Mouse (Mus musculus): ENCODE results near the gene Pip4p1.
A peak's percentile ranks its signal among the peaks of the same experiment; 100 is the strongest.
"Not testable (repeated sequence)": the region's sequence is repeated elsewhere in the genome, so short reads cannot be mapped to it uniquely, and the experiment has no call there.

The Pip4p1 gene

GRCm38 (mm10) chr14:50930754-50931492 lies at the start of gene Pip4p1, which contains the start of gene Pnp:
Gene Pip4p1, minus strand, starts transcription at chr14:50930856.
Gene Pnp, plus strand, starts transcription at chr14:50931082.
- DNase-seq (ENCODE audit: low spot score): peak; percentile 89

DNA sequence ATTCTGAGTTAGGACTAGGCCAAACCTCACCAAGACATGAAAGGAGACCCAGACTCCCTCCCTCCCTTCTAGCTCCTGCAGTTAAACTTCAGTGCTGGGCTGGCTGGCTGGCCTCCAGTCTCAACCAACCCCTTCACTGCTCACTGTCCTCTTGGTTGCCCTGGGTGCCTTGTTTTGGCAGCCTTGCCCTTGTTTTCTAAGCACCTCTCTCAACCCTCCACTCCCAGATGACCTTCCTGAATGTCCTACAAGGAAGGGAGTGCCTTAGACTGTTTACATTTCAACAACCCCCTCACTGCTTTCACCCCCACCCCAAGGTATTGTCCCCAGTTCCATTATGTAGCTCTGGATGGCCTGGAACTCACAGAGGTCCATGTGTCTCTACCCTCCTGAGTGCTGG lies 49.0 kb upstream of the Pip4p1 start:
- DNase-seq (ENCODE audit: low spot score): no peak

- DNase-seq (ENCODE audit: low spot score): not testable (repeated sequence)
Measured at GRCm38 (mm10) chr14:50978451-50978850, 47.8 kb upstream of the Pip4p1 start.

- DNase-seq (ENCODE audit: low spot score): no peak
Measured at GRCm38 (mm10) chr14:50976674-50977073, 46.0 kb upstream of the Pip4p1 start.

DNA sequence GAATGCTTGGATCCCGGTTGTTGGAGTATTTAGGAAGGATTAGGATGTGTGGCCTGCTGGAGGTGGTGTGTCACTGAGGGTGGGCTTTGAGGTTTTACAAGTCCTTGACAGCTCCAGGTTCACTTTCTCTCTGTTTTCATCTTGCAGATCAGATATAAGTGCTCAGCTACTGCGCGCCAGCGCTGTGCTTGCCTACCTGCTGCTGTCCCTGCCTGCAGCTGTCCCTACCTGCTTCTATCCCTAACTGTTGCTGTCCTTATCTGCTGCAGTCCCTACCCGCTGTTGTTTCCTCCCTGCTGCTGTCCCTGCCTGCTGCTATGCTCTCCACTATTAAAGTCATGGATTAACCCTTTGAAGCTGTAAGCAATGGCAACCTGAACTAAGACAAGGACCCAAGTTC lies 44.3 kb upstream of the Pip4p1 start:
- no peak for DNase-seq (ENCODE audit: low spot score)

DNA sequence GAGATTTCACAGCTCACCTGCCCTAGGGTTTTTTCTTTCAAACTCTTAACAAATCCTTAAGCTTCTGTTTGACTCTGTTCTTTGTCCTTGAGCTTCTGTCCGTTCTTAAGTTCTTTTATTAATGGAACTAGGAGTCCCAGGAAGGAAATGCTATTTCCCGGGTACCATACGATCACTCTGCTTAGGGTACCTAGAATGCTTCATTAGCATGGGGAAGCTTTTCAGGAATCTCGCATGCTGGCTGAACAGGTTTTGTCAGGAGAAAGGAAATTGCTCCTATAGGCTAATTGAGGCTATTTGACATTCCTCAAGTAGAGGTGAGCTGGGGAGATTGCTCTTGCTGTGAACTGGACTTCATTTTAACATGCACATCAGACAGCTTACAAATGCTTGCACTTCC lies 43.0 kb upstream of the Pip4p1 start:
- no peak for DNase-seq (ENCODE audit: low spot score)

DNA sequence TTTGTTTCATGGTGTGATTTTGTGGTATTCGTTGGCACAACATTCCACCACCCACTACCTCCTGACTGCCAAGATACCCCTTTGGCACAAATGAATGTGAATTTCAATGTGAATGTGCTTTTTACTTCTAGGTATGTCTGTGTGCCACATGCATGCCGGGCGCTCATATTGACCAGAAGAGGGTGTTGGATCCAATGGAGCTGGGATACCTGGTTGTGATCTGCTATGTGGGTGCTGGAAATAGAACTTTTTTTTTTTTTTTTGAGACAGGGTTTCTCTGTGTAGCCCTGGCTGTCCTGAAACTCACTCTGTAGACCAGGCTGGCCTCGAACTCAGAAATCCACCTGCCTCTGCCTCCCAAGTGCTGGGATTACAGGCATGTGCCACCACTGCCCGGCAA lies 42.4 kb upstream of the Pip4p1 start:
- not testable (repeated sequence) for DNase-seq (ENCODE audit: low spot score)

DNA sequence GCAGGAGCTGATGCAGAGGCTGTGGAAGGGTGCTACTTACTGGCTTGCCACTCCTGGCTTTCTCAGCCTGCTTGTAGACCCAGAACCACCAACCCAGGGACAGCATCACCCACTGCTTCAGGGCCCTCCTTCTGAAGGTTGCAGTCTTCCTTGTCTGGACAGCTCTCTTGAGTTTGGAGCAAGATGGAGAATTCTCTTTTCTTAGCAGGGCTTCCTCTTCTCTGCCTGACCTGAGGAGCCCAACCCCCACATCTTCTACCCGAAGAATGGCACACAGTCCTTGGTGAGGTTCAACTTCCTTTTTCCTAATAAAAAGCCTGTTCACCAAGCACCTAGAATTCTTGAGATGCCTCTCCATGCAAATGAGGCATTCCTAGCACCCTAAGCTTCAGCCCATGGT lies 40.2 kb upstream of the Pip4p1 start:
- no peak for DNase-seq (ENCODE audit: low spot score)

GRCm38 (mm10) chr14:50969558-50970544 lies 39.2 kb upstream of the Pip4p1 start:
- DNase-seq (ENCODE audit: low spot score): no peak

GRCm38 (mm10) chr14:50969041-50969440 lies 38.4 kb upstream of the Pip4p1 start:
- no peak for DNase-seq (ENCODE audit: low spot score)

DNA sequence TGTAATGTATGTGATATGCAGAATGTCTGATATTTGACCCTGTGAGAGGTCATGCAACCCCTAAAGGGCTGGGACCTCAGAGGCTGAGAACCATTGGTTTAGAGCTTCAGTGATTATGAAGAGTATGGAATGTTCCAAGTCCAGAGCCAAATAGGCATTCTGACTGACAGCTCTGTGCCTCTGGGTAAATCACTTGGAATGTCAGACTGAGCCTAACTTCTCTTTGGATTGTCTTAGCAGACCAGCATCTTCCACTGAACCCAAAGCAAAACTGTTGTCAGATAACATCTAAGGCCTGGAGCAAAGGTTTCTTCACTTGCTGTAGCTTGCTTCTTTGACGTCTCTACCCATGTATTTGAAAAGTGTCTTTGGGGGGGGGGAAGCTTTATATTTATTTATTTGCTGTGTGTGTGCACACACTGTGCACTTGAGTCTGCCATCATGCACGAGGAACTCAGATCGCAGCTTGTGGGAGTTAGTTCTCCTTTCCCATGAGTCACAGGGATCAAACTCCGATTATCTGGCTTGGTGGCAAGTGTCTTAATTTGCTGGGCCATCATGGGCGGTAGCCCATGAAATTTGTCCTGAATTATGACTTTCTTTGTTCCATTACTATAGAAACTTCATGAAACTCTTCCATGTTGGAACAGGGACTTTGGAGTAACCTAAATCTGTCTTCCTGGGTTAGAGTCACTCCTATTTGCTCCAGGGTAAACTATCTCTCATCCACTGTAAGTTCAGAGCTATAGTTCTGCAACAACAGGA lies 37.7 kb upstream of the Pip4p1 start:
- DNase-seq (ENCODE audit: low spot score): no peak

- DNase-seq (ENCODE audit: low spot score): not testable (repeated sequence)
Measured at GRCm38 (mm10) chr14:50958289-50958995, 27.8 kb upstream of the Pip4p1 start.

- not testable (repeated sequence) for DNase-seq (ENCODE audit: low spot score)
Measured at GRCm38 (mm10) chr14:50957146-50957545, 26.5 kb upstream of the Pip4p1 start.

GRCm38 (mm10) chr14:50956724-50957123 lies 26.1 kb upstream of the Pip4p1 start:
- not testable (repeated sequence) for DNase-seq (ENCODE audit: low spot score)

- DNase-seq (ENCODE audit: low spot score): peak; percentile 18
Measured at GRCm38 (mm10) chr14:50955942-50956508, 25.4 kb upstream of the Pip4p1 start, which contains the start of gene Pnp2. Gene Pnp2, plus strand, starts transcription at chr14:50955992.

DNA sequence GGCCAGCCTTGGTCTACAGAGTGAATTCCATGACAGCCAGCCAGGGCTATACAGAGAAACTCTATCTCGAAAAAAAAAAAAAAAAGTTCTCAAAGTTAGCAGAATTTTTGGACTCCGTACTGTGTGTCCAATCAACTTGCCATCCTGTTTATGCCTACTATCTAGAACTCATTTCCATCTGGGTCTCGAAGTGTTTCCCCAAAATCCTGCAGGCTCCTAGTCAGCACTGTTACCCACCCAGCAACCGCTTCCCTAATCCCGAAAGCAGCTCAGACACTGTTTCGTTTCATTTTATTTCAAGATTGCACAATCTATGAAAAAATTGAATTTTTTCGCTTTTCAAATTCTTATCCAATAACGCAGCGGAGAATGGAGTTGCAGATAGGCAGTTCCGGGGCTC lies 24.8 kb upstream of the Pip4p1 start:
- DNase-seq (ENCODE audit: low spot score): no peak

DNA sequence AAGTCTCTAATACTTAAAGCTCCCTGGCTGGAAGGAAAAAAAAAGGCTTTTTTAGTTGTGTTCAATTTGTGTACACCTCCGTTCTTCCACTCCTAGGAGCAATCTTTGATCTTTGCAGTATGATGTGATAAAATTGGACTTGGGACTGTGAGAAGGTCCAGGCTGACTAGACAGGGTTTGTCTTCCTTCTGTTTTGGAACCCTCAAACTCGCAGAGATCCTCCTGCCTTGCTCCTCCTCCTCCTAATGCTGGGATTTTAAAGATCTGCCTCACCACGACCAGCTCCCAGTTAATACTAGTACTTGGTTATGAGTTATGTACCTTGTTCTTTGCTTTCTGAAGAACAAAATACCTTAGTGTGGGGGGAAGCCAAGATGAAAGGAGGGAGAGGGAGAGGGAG lies 14.9 kb upstream of the Pip4p1 start:
- not testable (repeated sequence) for DNase-seq (ENCODE audit: low spot score)

GRCm38 (mm10) chr14:50945081-50945480 lies 14.4 kb upstream of the Pip4p1 start:
- DNase-seq (ENCODE audit: low spot score): not testable (repeated sequence)

DNA sequence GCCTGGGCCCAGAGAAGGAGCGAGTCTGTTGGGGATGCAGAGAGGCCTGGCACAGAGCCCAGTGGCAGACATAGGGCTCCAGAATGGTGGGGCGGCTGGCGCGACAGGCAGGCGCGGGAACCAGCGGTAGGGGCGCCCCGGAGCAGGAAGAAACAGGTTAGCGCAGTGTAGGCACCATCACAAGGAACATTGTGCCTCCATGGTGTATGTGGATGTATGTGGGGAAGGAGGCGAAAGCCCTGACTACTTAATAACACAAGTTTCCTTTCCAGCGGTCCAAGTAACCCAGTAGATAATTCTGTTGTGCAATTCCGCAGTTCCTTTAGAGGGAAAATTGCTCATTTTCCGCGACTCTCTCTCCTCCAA lies 14.0 kb upstream of the Pip4p1 start:
- not testable (repeated sequence) for DNase-seq (ENCODE audit: low spot score)

DNA sequence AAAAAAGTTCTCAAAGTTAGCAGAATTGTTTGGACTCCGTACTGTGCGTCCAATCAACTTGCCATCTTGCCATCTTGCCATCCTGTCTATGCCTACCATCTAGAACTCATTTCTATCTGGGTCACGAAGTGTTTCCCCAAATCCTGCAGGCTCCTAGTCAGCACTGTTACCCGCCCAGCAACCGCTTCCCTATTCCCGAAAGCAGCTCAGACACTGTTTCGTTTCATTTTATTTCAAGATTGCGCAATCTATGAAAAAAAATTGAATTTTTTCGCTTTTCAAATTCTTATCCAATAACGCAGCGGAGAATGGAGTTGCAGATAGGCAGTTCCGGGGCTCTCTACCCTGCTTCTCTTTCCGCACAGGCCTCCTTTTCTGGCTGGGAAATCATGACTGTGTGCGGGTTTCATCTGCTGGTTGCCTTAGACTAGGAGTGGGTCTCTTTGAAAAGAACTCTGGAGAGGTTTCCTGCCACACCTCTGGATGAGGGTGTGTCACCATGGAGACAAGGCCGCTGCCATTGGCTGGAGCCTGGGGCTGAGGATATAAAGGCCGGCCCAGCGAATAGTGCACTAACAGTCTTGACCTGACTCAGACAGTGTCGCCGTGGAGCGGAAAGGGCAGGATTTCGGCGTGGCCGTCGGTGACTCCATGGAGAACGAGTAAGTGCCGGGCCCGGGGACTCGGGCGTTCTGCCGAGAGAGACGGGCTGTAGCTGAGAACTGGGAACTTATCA lies 13.4 kb upstream of the Pip4p1 start, which contains the start of gene Gm49342:
Gene Gm49342 (plus strand): TSS at position 586 of the 736 bp plus-strand sequence.
- peak; percentile 97 for DNase-seq (ENCODE audit: low spot score)
